Mouse (Mus musculus) E14TG2a.4 (cell line): ENCODE measurements around the gene Sptan1.

Experiments used
- CTCF ChIP-seq: conservative IDR thresholded peaks from 2 replicates; pipeline ENCODE4 v1.5.1; 2014; ENCODE audit warnings: low read length
- NANOG ChIP-seq: IDR thresholded peaks from 2 replicates; pipeline ENCODE4 v1.6.1; 2014; ENCODE audit warnings: borderline replicate concordance, low read length, mixed read lengths
- POU5F1 ChIP-seq: IDR thresholded peaks from 2 replicates; pipeline ENCODE4 v1.6.1; 2014; ENCODE audit warnings: low read length, borderline replicate concordance

DNA sequence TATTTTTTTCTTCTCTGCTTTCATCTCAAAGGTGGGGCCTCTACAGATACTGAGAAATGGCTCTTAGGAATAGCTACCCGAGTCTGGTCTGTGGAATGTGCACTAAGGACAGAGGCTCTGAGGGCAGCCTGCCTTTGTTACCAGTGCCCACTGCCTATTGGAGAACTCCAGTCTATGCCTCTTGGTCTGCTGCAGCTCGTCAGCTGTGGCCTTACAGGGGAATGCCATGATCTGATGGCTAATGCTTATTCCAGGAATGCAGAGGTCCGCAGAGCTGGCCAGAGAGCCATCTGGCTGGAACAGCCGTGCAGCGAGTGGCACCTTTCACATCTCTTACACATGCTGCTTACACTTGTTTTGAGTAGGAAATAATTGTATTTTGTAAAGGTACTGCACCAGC, 2.4 kb downstream of the Sptan1 start:
- TF ChIP-seq CTCF (no peak), POU5F1 (no peak), NANOG (no peak)
